Mouse (Mus musculus) bone marrow macrophage, adult 2 months (primary cell): Measurements from ENCODE around the gene Trib3.

Experiments
- CTCF ChIP-seq: IDR thresholded peaks from 2 replicates; pipeline ENCODE4 v1.5.1; 2012; ENCODE audit warnings: low read depth, mild to moderate bottlenecking, low read length, moderate library complexity
- POLR2A ChIP-seq: IDR thresholded peaks from 2 replicates; pipeline ENCODE4 v1.6.1; 2012; ENCODE audit warnings: mild to moderate bottlenecking, low read depth, low read length, borderline replicate concordance

DNA sequence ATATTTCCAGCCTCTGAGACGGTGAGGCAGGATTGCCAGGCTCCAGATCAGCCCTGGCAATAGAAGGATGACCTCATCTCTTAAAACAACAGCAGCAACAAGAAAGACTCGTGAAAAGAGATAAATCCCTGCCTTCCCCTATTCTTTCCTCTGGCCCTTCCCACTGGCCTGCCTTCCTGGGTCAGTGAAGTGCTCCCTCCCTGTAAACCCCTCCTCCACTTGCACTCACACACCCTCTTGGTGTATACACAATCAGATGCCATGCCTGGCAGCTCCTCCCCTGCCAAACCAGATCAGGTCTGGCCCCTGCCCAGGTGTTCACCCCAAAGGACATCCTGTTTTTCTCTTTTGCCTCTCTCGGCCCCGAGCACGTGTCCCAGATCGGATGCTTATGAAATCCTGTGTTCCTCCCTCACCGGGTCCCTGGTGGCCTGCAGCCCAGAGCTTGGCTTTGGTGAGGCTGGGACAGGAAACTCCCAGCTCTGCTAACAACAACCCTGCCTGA is 16.5 kb upstream of the Trib3 start:
- TF ChIP-seq CTCF (no peak), POLR2A (no peak)
